Mouse (Mus musculus): ENCODE results near the gene Hist1h2ai.
"Not testable (repeated sequence)": the region's sequence is repeated elsewhere in the genome, so short reads cannot be mapped to it uniquely, and the experiment has no call there.

Gene Hist1h2ai

DNA sequence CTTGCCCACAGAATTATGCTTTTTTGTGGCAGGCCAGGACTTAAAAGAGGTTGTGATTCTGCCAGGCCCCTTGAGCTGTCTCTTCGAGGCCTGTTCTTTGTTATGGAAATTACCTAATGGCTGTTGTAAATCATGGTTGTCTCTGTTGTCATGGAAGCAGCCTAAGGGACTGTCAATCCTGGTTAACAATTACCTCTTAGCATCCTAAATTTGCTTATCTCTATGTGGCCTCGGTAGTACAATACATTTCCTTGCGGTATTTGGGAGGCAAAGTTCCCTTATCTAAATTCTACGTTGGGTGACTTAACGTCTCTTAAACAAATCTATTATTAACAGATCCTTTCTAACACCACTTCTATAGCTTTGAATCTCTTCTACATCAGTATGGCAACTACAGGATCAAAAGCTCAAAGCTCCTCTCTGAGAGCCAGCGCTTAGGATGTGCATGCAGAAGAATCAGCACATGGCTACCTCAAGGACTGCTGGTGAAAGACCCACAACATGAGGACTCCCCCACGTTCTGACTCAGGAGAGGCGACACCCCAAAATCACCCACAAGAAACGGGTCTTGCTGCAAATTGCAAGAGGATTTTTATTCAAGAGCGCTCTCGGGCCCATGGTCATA lies 11.8 kb downstream of the Hist1h2ai start:
- DNase-seq (ENCODE audit: extremely low read depth, low read depth, low spot score): no peak

DNA sequence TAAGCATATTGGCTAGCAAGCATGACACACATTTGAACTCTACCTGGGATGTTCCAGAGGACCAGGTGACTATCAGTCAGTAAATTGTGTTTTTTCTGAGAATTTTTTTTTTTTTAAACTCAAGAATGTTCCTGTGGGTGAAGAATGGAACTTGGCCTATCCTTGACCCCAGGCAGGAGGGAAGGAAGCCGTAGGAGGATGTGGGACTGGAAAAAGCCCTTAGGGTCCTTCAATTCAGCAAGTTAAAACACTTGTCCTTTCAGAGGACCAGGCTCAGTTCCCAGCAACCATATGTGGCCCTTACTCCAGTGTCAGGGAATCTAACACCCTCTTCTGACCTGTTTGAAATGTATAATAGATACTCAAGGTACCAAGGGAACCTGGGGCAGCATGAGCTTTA lies 13.3 kb downstream of the Hist1h2ai start:
- DNase-seq (ENCODE audit: extremely low read depth, low read depth, low spot score): no peak

DNA sequence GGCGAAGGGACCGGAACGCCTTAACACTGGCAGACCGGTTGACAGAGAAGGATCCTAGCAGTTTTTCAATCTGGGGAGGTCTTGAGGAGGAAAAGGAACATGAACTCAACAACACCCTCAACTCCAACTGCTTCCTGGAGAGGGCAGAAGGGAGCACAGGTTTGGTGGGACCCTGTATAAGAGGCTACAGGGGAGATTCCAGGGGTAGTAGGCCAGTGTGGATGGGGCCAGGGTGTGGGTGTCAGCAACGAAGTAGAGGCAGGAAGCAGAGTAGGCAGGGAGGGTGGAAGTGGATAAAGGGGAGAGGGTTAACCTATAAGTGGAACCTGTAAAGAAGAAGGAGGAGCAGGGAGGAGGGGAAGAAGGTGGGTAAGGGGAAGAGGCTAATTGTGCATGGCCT lies 17.2 kb downstream of the Hist1h2ai start:
- DNase-seq (ENCODE audit: extremely low read depth, low read depth, low spot score): no peak

DNA sequence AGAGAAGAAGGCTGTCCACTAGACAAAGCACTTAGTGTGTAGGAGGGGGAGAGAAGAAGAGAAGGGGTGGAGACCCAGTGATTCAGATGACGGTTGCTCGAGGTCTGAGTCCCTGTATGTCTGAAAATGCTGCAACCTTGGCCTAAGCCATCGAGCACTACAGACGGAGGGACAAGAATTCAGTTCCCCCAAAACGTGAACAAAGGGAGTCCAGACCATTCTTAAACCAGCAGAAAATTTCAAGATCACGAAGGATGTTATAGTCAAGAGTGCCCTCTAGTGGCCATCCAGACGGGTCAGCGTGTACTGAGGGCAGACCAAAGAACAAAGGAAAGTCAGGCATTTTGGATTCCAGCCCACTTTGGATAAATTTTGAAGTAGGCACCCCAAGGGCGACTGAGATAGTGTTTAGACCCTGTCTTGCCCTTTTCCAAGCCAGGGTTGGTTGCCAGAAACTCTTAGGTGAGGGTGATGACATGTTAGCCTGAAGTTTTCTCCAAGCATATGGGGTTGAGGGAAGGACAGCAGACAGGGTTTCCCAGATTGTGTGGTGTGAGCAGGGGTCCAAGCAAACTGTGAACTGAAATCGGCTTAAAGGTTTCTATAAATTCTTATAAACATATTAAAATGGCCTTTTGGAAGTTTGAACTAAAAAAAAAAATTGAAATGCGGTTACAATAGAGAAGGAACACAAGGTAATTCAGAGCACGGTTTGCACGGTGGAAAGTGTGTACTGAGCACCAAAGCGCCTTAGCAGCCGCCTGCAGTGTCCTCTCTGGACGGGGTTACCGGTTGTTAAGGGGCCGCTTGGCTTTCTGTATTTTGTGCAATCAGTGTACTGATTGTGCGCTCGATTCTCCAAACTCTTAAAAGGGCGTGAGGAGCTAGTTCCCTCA lies 18.0 kb downstream of the Hist1h2ai start:
- DNase-seq (ENCODE audit: extremely low read depth, low read depth, low spot score): no peak

DNA sequence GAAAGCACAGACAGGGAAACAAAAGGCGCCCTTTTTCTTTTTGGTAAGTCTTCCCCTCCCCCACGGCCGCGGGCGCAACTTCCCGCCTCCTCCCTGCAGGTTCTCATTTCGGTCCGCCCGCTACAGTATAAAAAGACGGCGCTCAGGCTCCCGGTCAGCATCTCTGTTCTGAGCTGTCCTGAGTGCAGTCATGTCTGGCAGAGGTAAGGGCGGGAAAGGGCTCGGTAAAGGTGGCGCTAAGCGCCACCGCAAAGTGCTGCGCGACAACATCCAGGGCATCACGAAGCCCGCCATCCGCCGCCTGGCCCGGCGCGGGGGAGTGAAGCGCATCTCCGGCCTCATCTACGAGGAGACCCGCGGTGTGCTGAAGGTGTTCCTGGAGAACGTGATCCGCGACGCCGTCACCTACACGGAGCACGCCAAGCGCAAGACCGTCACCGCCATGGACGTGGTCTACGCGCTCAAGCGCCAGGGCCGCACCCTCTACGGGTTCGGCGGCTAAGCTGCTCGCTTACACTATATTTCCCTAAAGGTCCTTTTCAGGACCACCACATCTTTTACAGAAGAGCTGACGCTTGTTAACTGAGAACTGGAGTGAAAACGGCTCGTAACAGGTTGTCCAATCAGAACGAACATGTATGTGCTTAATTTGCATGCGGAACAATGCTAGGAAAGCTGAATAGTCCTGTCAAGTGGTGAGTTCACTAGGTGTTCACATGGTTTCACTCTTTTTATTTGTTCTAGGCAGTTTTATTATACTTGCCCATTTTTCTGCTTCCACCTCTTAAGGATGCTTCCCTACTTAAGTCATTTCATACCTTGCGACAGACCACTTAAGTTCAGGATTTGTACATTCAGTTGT lies 18.9 kb downstream of the Hist1h2ai start, which contains the start of gene Hist1h4j:
Hist1h4j (plus strand) TSS at position 159 of the 862 bp plus-strand sequence.
- DNase-seq (ENCODE audit: extremely low read depth, low read depth, low spot score): not testable (repeated sequence)

DNA sequence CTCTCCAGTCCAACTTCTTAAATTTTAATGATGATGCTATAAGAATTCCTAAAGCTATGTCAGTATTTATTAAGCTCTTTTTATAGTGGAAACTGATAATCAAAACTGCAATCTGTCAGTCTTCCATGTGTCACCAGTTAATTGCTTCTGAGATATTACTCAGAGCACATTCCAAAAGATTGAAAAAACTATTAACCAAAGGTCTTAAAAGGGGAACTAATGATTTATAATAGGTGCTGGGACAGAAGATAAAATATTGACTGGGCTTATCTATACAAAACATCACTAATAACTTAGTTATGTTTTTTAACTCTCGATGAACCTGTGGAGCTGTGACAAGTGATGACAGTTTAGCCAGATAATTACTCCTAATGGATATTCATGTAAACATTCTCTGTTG lies 28.8 kb downstream of the Hist1h2ai start:
- no peak for DNase-seq (ENCODE audit: extremely low read depth, low read depth, low spot score)

DNA sequence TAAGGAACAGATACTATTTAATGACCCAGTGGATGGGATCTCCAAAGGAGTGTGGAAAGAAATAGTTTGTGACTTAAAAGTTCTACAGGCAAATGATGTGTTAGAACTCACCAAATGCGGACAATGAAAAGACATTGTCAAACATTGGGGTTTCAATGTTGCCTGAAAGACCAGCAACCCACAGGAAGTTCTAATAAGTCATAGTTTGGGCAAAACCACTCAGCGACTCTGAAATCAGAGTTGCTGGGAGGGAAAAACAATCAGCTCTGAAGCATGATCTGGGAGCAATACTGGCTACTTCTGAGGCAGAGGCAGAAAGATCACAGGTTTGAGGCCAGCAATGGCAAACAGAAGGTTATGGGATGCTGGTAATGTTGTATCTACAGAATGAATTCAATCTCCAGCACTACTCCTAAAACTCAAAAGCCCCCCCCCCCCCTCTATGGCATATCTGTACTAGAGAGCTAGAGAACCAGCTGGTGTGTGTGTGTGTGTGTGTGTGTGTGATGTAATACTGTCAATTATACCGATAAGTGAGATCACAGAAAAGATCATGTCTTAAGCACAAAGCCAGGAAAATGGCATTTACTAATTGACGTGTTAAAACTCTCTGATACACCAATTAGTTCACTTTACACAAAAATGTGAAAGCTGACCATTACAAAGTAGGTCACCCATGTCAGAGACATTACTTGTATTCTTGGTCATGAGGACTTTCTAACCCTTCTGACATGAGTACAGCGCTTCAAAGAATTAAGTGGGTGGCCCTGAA lies 33.4 kb downstream of the Hist1h2ai start:
- DNase-seq (ENCODE audit: extremely low read depth, low read depth, low spot score): no peak

DNA sequence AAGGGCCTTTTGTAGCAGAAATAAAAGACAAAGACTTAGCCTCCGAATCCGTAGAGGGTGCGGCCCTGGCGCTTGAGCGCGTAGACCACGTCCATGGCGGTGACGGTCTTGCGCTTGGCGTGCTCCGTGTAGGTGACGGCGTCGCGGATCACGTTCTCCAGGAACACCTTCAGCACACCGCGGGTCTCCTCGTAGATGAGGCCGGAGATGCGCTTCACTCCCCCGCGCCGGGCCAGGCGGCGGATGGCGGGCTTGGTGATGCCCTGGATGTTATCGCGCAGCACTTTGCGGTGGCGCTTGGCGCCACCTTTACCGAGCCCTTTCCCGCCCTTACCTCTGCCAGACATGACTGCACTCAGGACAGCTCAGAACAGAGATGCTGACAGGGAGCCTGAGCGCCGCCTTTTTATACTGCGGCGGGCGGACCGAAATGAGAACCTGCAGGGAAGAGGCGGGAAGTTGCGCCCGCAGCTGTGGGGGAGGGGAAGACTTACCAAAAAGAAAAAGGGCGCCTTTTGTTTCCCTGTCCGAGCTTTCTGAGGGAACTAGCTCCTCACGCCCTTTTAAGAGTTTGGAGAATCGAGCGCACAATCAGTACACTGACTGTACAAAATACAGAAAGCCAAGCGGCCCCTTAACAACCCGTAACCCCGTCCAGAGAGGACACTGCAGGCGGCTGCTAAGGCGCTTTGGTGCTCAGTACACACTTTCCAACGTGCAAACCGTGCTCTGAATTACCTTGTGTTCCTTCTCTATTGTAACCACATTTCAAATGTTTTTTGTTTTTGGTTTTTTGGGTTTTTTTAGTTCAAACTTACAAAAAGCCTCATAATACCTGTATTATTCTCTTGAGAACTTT lies 34.2 kb downstream of the Hist1h2ai start, which contains the start of gene Hist1h4k:
Hist1h4k (minus strand) TSS at position 347 of the 859 bp plus-strand sequence.
- not testable (repeated sequence) for DNase-seq (ENCODE audit: extremely low read depth, low read depth, low spot score)

DNA sequence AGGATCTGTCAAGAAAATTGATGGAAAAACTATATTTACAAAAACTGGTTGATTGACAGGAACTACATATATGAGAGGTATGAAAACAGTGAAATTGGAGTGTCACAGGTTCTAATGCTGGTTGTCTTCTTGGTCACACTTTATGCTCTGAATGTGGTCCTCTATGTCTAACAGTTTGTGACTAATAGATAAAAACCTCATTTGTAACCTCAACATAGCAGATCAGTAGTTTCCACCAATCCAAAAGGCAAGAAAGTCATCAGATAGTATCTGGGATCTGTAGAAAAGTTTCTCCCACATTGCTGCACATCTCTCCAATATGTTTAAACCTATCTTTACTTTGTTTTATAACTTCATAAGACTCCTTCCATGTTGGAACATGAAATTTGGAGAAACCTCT lies 35.2 kb downstream of the Hist1h2ai start:
- no peak for DNase-seq (ENCODE audit: extremely low read depth, low read depth, low spot score)

DNA sequence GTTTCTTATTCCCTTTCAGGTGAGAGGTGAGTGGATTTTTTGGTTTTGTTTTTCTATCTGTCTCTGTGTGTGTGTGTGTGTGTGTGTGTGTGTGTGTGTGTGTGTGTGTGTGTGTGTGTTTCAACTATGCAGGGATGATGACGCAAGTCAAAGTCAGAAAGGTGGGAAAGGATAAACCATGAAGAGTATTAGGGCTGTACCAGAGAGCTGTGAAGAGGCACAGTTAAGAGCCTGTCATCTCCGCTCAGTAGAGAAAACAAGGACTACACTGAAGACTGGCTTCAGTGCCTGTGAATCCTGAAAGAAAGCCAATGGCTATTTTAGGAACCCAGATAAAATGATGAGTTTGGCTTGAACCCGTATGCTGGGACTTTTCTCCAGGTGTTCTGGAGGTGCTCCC lies 35.6 kb downstream of the Hist1h2ai start:
- no peak for DNase-seq (ENCODE audit: extremely low read depth, low read depth, low spot score)

DNA sequence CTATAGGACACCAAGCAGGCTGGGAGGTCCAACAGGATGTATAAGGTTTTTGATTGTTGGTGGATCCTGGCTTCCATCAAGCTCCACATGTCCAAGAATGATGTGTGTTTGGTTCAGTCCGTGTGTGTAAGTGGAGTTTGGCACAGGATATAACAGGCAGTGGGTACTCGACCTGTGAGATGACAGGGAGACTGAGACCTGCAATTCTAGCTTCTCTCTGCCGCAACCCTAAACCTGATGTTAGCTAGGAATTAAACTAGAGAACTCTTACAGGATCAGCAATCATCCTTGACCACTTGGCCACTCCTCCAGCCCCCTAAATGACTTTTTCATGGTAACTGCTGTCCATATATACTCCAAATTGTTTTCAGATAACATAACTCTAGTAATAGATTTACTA lies 36.1 kb downstream of the Hist1h2ai start:
- DNase-seq (ENCODE audit: extremely low read depth, low read depth, low spot score): no peak

DNA sequence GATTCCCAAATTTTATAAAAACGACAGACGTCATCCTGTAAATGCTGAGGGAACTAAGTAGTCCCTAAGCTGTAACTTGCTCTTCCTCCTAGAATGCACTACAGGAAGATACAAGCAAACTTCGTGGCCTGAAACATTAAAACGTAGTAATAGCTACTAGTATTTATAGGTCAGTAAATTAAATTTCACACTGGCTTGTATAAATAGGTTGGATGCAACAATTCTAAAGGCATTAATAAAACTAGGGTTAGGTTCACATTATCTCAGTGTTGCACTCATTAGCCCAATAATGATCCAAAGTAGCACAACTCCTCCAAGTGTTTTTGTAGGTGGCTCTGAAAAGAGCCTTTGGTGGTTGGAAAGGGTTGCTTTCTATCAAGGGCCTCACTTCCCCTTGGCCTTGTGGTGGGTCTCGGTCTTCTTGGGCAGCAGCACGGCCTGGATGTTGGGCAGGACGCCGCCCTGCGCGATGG lies 36.9 kb downstream of the Hist1h2ai start:
- DNase-seq (ENCODE audit: extremely low read depth, low read depth, low spot score): no peak

DNA sequence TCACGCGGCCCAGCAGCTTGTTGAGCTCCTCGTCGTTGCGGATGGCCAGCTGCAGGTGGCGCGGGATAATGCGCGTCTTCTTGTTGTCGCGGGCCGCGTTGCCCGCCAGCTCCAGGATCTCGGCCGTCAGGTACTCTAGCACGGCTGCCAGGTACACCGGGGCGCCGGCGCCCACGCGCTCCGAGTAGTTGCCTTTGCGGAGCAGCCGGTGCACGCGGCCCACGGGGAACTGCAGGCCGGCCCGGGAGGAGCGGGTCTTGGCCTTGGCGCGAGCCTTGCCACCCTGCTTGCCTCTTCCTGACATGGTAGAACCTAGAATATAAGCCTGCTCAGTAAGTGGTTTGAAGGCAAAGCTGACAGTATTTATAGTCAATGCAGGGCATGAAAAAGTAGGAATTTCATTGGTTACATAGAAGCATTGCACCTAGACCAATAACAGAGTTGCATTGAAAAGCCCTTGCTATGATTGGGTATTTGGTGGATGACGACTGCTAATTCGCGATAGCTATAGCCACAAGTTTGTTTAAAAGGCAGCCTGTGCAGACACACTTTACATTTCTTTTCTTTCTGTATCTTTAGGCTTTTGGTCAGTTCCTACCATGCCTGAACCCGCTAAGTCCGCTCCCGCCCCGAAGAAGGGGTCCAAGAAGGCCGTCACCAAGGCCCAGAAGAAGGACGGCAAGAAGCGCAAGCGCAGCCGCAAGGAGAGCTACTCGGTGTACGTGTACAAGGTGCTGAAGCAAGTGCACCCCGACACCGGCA lies 37.5 kb downstream of the Hist1h2ai start, which contains the start of the genes Hist1h2ak and Hist1h2bn:
Hist1h2ak (minus strand) TSS at position 304 of the 762 bp plus-strand sequence.
Hist1h2bn (plus strand) TSS at position 600 of the 762 bp plus-strand sequence.
- DNase-seq (ENCODE audit: extremely low read depth, low read depth, low spot score): peak; percentile 91

DNA sequence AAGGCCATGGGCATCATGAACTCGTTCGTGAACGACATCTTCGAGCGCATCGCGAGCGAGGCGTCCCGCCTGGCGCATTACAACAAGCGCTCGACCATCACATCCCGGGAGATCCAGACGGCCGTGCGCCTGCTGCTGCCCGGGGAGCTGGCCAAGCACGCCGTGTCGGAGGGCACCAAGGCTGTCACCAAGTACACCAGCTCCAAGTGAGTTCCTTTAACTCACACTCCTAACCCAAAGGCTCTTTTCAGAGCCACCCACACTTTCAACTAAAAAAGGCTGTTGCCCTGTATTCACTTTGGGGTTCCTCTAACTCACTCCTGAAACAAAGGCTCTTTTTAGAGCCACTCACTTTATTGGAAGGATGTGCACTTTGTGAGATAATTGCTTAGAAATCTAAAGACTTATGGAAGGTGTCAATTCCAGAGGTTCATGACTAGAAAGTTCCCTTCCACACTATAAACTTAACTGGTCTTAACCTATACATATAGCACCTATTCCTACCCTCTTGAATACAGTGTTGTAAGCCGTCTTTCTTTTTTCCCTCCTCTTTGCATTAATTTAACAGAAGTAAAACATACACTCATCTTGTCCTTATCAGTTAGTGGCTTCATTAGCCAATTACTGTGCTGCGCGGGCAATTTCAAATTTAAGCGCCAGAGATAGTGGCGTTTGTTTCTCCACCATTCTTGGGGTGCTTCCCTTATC lies 38.2 kb downstream of the Hist1h2ai start:
- not testable (repeated sequence) for DNase-seq (ENCODE audit: extremely low read depth, low read depth, low spot score)

DNA sequence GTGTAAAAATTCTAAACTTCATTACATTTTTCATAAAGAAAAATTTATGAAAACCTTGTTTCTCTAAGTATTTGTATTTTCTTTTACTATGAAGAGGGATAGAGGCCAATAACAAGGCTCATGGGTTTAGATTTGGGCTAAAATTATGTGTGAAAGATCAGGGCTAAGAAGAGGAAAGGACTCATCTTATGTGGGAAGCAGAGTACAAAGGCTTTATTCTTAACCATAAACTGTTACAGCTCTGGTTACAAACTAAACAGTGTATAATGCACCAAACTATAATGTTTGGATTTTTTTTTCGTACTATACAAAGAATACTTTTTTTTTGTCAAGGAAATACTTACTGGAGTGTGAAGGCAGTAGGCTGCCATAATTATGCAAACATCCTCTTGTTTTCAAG lies 39.5 kb downstream of the Hist1h2ai start:
- DNase-seq (ENCODE audit: extremely low read depth, low read depth, low spot score): no peak
